Mouse (Mus musculus) adrenal gland, postnatal 4 days (tissue): Measurements from ENCODE around the gene Pnkp. TPM values are rescaled to one million over a fixed set of nuclear protein-coding genes. Genes with fewer than 3 reads are reported as not detected.

Source experiments
- DNase-seq, 2 experiments: peaks; one replicate each; pipeline ENCODE4 v3.0.0; 2021 to 2022; ENCODE audit warnings: low spot score in 2 of 2, mixed read lengths in 2 of 2
- long read RNA-seq, 2 experiments: library from polyadenylated mRNA; stranded (forward); transcript quantifications; one replicate each; pipeline ENCODE4 v2.0.0; 2021
- total RNA-seq, 2 experiments: library from RNA; stranded (reverse); gene quantifications; 2 replicates each; pipeline ENCODE4 v1.2.3; 2021

The Pnkp gene
- total RNA-seq: 10 to 100 TPM; 50.8 to 54.6 TPM
- long read RNA-seq, experiment 1, transcript Pnkp-201 (16 exons, 2,184 nt): major isoform, 26 of 49 reads
- long read RNA-seq, experiment 1, transcript Pnkp-203 (17 exons, 1,770 nt): minor isoform, 6 of 49 reads
- long read RNA-seq, experiment 1, partial matches to known transcripts: 3 of 49 reads
- long read RNA-seq, experiment 1, other reads (novel, unspliced or antisense): 11 of 49 reads
- long read RNA-seq, experiment 2, transcript Pnkp-203 (17 exons, 1,770 nt): minor isoform, 5 of 84 reads
- long read RNA-seq, experiment 2, transcript Pnkp-201 (16 exons, 2,184 nt): major isoform, 42 of 84 reads
- long read RNA-seq, experiment 2, partial matches to known transcripts: 9 of 84 reads
- long read RNA-seq, experiment 2, other reads (novel, unspliced or antisense): 25 of 84 reads

- peak; percentile 56 to 79 for DNase-seq
These were observed at the start of gene Pnkp for GRCm38 (mm10) chr7:44857042-44857552. Pnkp (plus strand) TSS chr7:44857139.

GRCm38 (mm10) chr7:44808927-44809326, 48.0 kb upstream of the Pnkp start:
- no peak for DNase-seq

- peak in 1 of 2 experiments; percentile 1 for DNase-seq
These were observed 47.5 kb upstream of the Pnkp start for GRCm38 (mm10) chr7:44809466-44809865.

- no peak for DNase-seq
These were observed 46.6 kb upstream of the Pnkp start for GRCm38 (mm10) chr7:44810365-44810764.

- no peak for DNase-seq
These were observed 46.0 kb upstream of the Pnkp start for GRCm38 (mm10) chr7:44810819-44811557.

GRCm38 (mm10) chr7:44812651-44813325, 44.2 kb upstream of the Pnkp start:
- DNase-seq: no peak

- no peak for DNase-seq
These were observed 43.0 kb upstream of the Pnkp start for GRCm38 (mm10) chr7:44813985-44814384.

GRCm38 (mm10) chr7:44814423-44814822, 42.5 kb upstream of the Pnkp start:
- no peak for DNase-seq

GRCm38 (mm10) chr7:44814952-44815553, 41.9 kb upstream of the Pnkp start:
- no peak for DNase-seq

GRCm38 (mm10) chr7:44815721-44816469, 41.0 kb upstream of the Pnkp start, which contains the start of the genes Nup62 and Il4i1:
Nup62 (plus strand) TSS chr7:44816088.
Il4i1 (plus strand) TSS chr7:44816387.
- DNase-seq: peak; percentile 98

GRCm38 (mm10) chr7:44816470-44817021, 40.4 kb upstream of the Pnkp start, which contains the start of gene Atf5:
Atf5 (minus strand) TSS chr7:44816658.
- peak in 1 of 2 experiments; percentile 60 for DNase-seq

- DNase-seq: no peak
These were observed 39.5 kb upstream of the Pnkp start for GRCm38 (mm10) chr7:44817441-44817840.

- DNase-seq: no peak
These were observed 38.8 kb upstream of the Pnkp start for GRCm38 (mm10) chr7:44818164-44818563.

- DNase-seq: no peak
These were observed 38.1 kb upstream of the Pnkp start for GRCm38 (mm10) chr7:44818751-44819235.

- DNase-seq: no peak
These were observed 37.5 kb upstream of the Pnkp start for GRCm38 (mm10) chr7:44819391-44819790.

GRCm38 (mm10) chr7:44819863-44820262, 37.1 kb upstream of the Pnkp start:
- DNase-seq: no peak

- no peak for DNase-seq
These were observed 36.4 kb upstream of the Pnkp start for GRCm38 (mm10) chr7:44820525-44820924.

- DNase-seq: no peak
These were observed 35.1 kb upstream of the Pnkp start for GRCm38 (mm10) chr7:44821666-44822448.

GRCm38 (mm10) chr7:44823409-44823808, 33.5 kb upstream of the Pnkp start:
- DNase-seq: no peak
